Mouse (Mus musculus): ENCODE measurements around the gene Gif.
A peak's percentile ranks its signal among the peaks of the same experiment; 100 is the strongest.

DNA sequence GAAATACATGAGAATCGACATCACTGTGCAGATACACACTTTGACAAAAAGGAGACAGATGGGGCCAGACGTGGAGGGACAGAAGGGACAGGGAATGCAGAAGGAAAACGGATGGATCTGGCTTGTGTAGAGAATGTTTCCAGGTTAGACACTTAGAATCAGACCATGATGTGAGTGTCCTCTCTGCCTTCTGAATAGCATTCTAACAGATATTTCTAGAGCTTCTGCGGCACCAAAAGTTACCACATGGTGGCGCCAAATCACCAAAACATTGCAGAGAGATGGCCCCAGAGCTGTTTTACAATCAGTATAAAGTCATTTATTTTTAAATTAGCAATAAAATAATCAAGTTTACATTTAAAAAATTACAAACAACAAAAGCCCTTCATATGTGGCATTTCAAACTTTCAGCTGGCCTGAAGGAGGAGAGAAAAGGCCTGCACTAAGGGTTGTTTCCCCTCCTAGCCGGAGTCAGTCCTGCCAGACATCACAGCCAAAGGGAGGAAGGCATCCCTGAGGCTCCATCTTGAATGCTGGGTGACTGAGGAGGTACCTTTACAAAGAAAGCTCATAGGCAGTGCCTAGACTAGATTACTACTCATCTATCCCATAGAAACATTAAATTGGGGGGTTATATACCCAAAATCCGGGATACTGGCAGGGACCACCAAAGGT lies 30.0 kb downstream of the Gif start:
- peak; percentile 72 for TF ChIP-seq CTCF (IDR thresholded peaks at IDR 0.05; ENCODE audit: low read depth)
- no peak for TF ChIP-seq EP300 (IDR thresholded peaks at IDR 0.05; ENCODE audit: low read depth)

Measured in liver, embryonic 14.5 days (tissue).